Mouse (Mus musculus): ENCODE measurements around the gene Snai3.
A peak's percentile ranks its signal among the peaks of the same experiment; 100 is the strongest.

Snai3 gene

GRCm38 (mm10) chr8:122430646-122431045 lies 29.9 kb downstream of the Snai3 start:
- no peak for DNase-seq (ENCODE audit: low spot score in 2 of 2)

GRCm38 (mm10) chr8:122430058-122430636 lies 30.4 kb downstream of the Snai3 start:
- DNase-seq (ENCODE audit: low spot score in 2 of 2): peak; percentile 82 to 85

- DNase-seq (ENCODE audit: low spot score in 2 of 2): peak; percentile 77 to 80
These were observed 32.4 kb downstream of the Snai3 start for GRCm38 (mm10) chr8:122428163-122428562.

- DNase-seq (ENCODE audit: low spot score in 2 of 2): no peak
These were observed 32.9 kb downstream of the Snai3 start for GRCm38 (mm10) chr8:122427607-122428006.

- DNase-seq (ENCODE audit: low spot score in 2 of 2): no peak
These were observed 34.4 kb downstream of the Snai3 start for GRCm38 (mm10) chr8:122426145-122426544.

- DNase-seq (ENCODE audit: low spot score in 2 of 2): no peak
These were observed 36.9 kb downstream of the Snai3 start for GRCm38 (mm10) chr8:122423659-122424058.

- no peak for DNase-seq (ENCODE audit: low spot score in 2 of 2)
These were observed 37.3 kb downstream of the Snai3 start for GRCm38 (mm10) chr8:122423217-122423616.

GRCm38 (mm10) chr8:122421376-122422070 lies 39.0 kb downstream of the Snai3 start, which contains the start of gene Il17c:
TSS of gene Il17c (plus strand) at chr8:122422020.
- DNase-seq (ENCODE audit: low spot score in 2 of 2): no peak

GRCm38 (mm10) chr8:122419881-122420555 lies 40.5 kb downstream of the Snai3 start:
- DNase-seq (ENCODE audit: low spot score in 2 of 2): no peak

- no peak for DNase-seq (ENCODE audit: low spot score in 2 of 2)
These were observed 45.0 kb downstream of the Snai3 start for GRCm38 (mm10) chr8:122415554-122415953.

- DNase-seq (ENCODE audit: low spot score in 2 of 2): no peak
These were observed 46.2 kb downstream of the Snai3 start for GRCm38 (mm10) chr8:122414311-122414710.

GRCm38 (mm10) chr8:122407678-122408077 lies 52.9 kb downstream of the Snai3 start:
- no peak for DNase-seq (ENCODE audit: low spot score in 2 of 2)

GRCm38 (mm10) chr8:122405146-122405805 lies 55.3 kb downstream of the Snai3 start:
- no peak for DNase-seq (ENCODE audit: low spot score in 2 of 2)

Data from spleen, postnatal 36 days (tissue).